Mouse (Mus musculus): ENCODE measurements around the gene Frmd4a. TPM values are rescaled to one million over a fixed set of nuclear protein-coding genes. Genes with fewer than 3 reads are reported as not detected.

The Frmd4a gene
- polyA plus RNA-seq, 1 experiment from 2014 or later: 19.3 TPM

DNA sequence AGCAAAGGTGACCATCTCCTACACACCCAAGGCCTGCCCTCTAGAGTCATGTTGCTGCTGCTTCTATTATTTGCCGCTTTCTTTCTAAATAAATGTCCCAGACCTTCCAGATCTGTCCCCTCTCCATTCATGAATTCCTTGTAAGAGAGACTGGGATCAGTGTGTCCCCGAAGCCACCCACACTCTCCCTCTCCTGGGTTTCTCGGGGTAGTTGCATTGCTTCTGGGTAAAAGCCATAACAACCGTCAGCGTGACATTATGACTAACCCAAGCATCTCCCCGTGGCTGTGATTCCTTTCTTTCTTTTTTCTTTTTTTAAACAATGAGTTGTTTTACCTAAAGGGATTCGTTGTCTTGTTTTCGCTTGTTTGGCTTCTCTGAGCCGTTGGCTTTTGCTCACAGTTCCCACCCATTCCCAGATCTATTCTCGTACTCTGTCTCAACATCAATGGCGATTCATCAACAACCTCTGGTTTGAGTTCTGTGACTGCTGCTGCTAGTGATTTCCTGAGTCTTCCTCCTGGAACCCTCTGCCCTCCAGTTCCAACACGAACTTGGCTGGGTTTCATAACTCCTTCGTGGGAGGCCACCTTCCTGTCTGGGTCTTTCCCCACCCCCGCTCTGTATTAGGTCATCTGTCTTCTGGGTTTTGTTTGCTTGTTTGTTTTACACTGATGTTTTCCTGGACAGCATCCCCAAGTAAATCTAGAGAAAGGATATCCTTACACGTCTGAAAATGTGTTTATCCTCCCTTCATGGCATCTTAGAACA lies 483.9 kb downstream of the Frmd4a start:
- ATAC-seq (replicated peaks; ENCODE audit: extremely low read depth, insufficient read depth, low FRiP score): peak; percentile 41; the same call in 1 of the 2 replicates
- 56% methylated on average over 15 of the region's 15 CpGs for WGBS
- peaks cover 9% of the 10 kb centered on the region; the same call in 1 of the 2 replicates for H3K4me1 ChIP-seq (ENCODE audit: control insufficient read depth, insufficient read depth, low read length)
- no peak overlapping the region for H3K4me2 ChIP-seq (ENCODE audit: low read depth, low read length)
- H3K36me3 ChIP-seq (ENCODE audit: control insufficient read depth, insufficient read depth): no peaks in the 10 kb centered on the region; the same call in 1 of the 2 replicates
- H3K27me3 ChIP-seq (ENCODE audit: control insufficient read depth, insufficient read depth, low read length): no peaks in the 10 kb centered on the region
- H3K27ac ChIP-seq (ENCODE audit: low read length): peak overlapping the region; percentile 41; the same call in 1 of the 2 replicates
- no peak overlapping the region for H3K4me3 ChIP-seq (ENCODE audit: low read length)
- no peak overlapping the region for H3K9ac ChIP-seq (ENCODE audit: low read length)
- no peaks in the 10 kb centered on the region for H3K9me3 ChIP-seq (replicated peaks; ENCODE audit: control insufficient read depth, low read length)

DNA sequence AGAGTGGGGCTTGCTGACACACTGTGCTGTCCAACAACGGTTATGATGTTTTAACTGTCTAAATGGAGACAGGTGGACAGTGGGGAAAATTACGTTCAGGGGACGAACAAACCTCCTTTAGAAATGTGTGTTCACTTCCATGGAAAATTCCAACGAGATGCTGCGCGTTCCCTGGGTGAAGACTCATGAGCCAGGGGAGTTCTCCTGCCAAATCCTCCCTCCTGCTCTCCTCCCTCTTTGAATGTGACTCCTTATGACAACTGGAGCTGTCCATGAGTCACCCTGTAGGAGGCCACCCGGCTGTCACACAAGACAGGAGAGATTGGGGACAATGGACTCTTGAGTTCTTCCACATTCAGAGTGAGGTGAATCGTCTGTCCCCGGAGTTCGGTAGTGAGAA lies 486.9 kb downstream of the Frmd4a start:
- 60% methylated on average over 10 of the region's 10 CpGs for WGBS
- no peak for ATAC-seq (replicated peaks; ENCODE audit: extremely low read depth, insufficient read depth, low FRiP score)
- Histone ChIP-seq H3K4me2 (ENCODE audit: low read depth, low read length) (no peak overlapping the region), H3K9me3 (replicated peaks; ENCODE audit: control insufficient read depth, low read length) (no peaks in the 10 kb centered on the region), H3K4me1 (ENCODE audit: control insufficient read depth, insufficient read depth, low read length) (peaks cover 19% of the 10 kb centered on the region), H3K27me3 (ENCODE audit: control insufficient read depth, insufficient read depth, low read length) (no peaks in the 10 kb centered on the region), H3K27ac (ENCODE audit: low read length) (no peak overlapping the region), H3K4me3 (ENCODE audit: low read length) (no peak overlapping the region), H3K9ac (ENCODE audit: low read length) (no peak overlapping the region), H3K36me3 (ENCODE audit: control insufficient read depth, insufficient read depth) (no peaks in the 10 kb centered on the region)

DNA sequence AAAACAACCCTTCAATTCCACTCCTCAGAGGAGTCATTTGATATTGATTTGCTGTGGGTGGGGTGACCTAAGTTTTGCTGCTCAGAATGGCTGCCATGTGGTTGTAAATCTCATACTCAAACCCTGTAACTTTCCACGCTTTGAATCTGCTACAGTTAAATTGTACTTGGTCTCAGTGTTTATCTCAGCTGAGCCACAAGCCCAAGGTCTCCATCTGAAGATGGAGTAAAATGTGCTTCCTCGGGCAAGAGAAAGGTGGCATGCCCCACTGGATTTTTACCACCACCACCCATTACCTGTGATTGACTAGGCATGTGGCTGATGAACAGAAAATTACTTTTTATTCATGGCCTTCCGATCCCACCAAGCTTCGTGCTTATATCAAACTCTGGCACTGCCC lies 488.2 kb downstream of the Frmd4a start:
- WGBS: 91% methylated on average over 4 of the region's 4 CpGs
- no peaks in the 10 kb centered on the region for H3K27me3 ChIP-seq (ENCODE audit: control insufficient read depth, insufficient read depth, low read length)
- no peak overlapping the region for H3K4me2 ChIP-seq (ENCODE audit: low read depth, low read length)
- H3K4me1 ChIP-seq (ENCODE audit: control insufficient read depth, insufficient read depth, low read length): peaks cover 28% of the 10 kb centered on the region
- no peaks in the 10 kb centered on the region for H3K36me3 ChIP-seq (ENCODE audit: control insufficient read depth, insufficient read depth)
- H3K9ac ChIP-seq (ENCODE audit: low read length): no peak overlapping the region
- no peak overlapping the region for H3K27ac ChIP-seq (ENCODE audit: low read length)
- ATAC-seq (replicated peaks; ENCODE audit: extremely low read depth, insufficient read depth, low FRiP score): no peak
- H3K9me3 ChIP-seq (replicated peaks; ENCODE audit: control insufficient read depth, low read length): no peaks in the 10 kb centered on the region
- no peak overlapping the region for H3K4me3 ChIP-seq (ENCODE audit: low read length)

DNA sequence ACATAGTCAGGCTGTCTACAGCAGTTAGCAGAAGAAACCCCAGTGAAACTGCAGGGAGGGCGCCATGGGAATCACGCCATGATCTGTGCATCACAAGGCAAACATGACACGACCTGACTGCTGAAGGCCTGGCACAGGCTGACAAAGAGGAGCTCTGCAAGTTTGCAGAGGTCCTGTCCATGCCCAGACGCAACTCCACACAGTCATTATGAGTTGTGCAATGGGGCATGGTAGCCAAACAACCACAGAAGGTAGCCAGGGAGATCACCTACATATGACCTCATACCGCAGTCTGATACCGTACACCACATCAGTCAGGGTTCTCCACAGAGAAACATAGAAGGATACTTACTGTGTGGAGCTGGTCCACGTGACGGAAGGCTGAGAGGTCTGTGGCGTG lies 489.1 kb downstream of the Frmd4a start:
- 91% methylated on average over 9 of the region's 9 CpGs for WGBS
- Histone ChIP-seq H3K4me1 (ENCODE audit: control insufficient read depth, insufficient read depth, low read length) (peaks cover 30% of the 10 kb centered on the region), H3K27me3 (ENCODE audit: control insufficient read depth, insufficient read depth, low read length) (no peaks in the 10 kb centered on the region), H3K9ac (ENCODE audit: low read length) (no peak overlapping the region), H3K36me3 (ENCODE audit: control insufficient read depth, insufficient read depth) (no peaks in the 10 kb centered on the region), H3K9me3 (replicated peaks; ENCODE audit: control insufficient read depth, low read length) (no peaks in the 10 kb centered on the region), H3K4me3 (ENCODE audit: low read length) (no peak overlapping the region), H3K27ac (ENCODE audit: low read length) (no peak overlapping the region), H3K4me2 (ENCODE audit: low read depth, low read length) (no peak overlapping the region)
- ATAC-seq (replicated peaks; ENCODE audit: extremely low read depth, insufficient read depth, low FRiP score): no peak

DNA sequence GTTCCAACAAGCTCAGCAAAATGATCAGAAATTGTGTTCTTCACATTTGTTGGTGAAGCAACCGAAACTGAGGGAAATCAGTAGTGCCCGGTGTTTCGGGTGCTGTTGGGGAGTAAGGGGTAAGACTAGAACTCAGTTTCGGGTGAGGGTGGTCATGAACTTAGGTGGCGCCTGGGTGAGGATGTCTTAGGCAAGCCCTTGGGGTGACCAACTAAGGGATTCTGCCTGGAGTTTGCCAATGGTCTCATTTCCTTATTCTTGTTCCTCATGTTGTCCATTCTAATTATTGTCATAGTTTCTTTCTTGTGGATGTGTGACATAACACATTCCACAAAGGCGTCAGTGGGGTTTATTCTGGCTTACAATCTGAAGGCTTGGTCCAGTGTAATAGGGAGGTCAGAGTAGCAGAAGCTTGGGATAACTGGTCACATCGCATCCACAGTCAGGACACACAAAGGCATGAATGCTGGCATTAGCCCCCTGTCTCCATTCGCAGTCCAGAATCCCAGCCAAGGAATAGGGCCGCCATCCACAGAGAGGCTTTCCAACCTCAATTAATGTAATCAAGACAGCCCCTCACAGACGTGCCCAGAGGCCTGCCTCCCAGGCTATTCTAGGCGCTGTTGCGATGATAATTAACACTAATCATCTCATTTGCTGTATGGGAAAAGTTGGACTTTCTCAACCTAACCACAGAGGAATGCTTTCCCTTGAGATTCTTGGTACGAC lies 490.5 kb downstream of the Frmd4a start:
- H3K27ac ChIP-seq (ENCODE audit: low read length): no peak overlapping the region
- H3K4me1 ChIP-seq (ENCODE audit: control insufficient read depth, insufficient read depth, low read length): peaks cover 28% of the 10 kb centered on the region
- no peak overlapping the region for H3K9ac ChIP-seq (ENCODE audit: low read length)
- no peaks in the 10 kb centered on the region for H3K9me3 ChIP-seq (replicated peaks; ENCODE audit: control insufficient read depth, low read length)
- H3K36me3 ChIP-seq (ENCODE audit: control insufficient read depth, insufficient read depth): no peaks in the 10 kb centered on the region
- ATAC-seq (replicated peaks; ENCODE audit: extremely low read depth, insufficient read depth, low FRiP score): no peak
- no peak overlapping the region for H3K4me2 ChIP-seq (ENCODE audit: low read depth, low read length)
- H3K27me3 ChIP-seq (ENCODE audit: control insufficient read depth, insufficient read depth, low read length): no peaks in the 10 kb centered on the region
- H3K4me3 ChIP-seq (ENCODE audit: low read length): no peak overlapping the region
- 86% methylated on average over 13 of the region's 13 CpGs for WGBS

DNA sequence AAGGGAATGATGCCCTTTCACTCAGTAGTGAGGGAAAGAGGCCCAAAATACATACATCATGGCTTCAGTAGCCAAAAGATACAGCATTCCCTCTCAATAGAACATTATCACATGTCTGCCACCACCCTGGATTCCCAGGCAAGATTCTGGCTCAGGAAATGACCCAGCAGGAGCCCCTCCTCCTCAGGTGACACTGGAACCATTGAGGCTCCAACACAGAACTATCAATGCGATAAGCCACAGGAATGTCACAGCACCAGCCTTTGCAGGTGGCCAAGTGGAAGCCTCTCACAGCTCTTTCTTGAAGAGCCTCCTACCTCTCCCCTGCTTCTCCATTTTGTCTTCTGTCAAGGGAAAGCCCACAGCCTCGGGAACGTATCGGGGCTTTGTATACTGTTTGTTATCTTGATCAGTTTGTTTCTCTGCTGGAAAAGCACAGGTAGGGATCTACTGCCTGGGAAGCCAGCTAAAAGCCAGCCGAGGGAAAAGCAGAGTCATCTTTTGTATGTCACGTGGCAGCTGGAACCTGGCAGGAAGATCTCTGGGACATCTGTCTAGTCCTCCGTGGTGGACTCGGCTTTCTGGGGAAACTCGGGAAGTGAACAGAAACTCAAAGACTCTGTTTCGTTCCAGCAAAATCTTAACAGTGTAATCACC lies 491.6 kb downstream of the Frmd4a start:
- H3K27me3 ChIP-seq (ENCODE audit: control insufficient read depth, insufficient read depth, low read length): no peaks in the 10 kb centered on the region
- H3K27ac ChIP-seq (ENCODE audit: low read length): no peak overlapping the region
- no peaks in the 10 kb centered on the region for H3K9me3 ChIP-seq (replicated peaks; ENCODE audit: control insufficient read depth, low read length)
- WGBS: 61% methylated on average over 10 of the region's 10 CpGs
- H3K4me1 ChIP-seq (ENCODE audit: control insufficient read depth, insufficient read depth, low read length): peaks cover 27% of the 10 kb centered on the region
- ATAC-seq (replicated peaks; ENCODE audit: extremely low read depth, insufficient read depth, low FRiP score): no peak
- H3K4me3 ChIP-seq (ENCODE audit: low read length): no peak overlapping the region
- no peak overlapping the region for H3K9ac ChIP-seq (ENCODE audit: low read length)
- H3K4me2 ChIP-seq (ENCODE audit: low read depth, low read length): no peak overlapping the region
- H3K36me3 ChIP-seq (ENCODE audit: control insufficient read depth, insufficient read depth): no peaks in the 10 kb centered on the region

DNA sequence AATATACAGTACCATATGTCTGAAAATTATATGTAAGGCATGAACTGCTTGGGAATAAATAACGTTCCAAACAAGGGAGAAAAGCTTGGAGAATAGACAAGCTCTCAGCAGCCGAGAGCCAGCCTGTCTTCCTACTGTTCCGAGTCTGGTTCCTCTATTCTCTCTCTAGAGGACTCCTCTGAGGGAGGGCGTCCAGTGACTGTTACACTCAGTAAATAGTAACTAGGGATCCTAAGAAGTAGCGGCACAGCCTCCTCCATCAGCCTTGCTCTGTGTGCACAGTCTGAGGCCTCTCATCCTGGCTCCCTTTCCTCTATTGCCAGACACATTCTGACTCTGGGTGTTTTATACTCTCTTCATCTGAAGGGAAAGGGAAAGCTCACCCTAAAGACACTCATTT lies 492.2 kb downstream of the Frmd4a start:
- no peak overlapping the region for H3K9ac ChIP-seq (ENCODE audit: low read length)
- H3K27ac ChIP-seq (ENCODE audit: low read length): peak overlapping the region; percentile 59
- no peak for ATAC-seq (replicated peaks; ENCODE audit: extremely low read depth, insufficient read depth, low FRiP score)

DNA sequence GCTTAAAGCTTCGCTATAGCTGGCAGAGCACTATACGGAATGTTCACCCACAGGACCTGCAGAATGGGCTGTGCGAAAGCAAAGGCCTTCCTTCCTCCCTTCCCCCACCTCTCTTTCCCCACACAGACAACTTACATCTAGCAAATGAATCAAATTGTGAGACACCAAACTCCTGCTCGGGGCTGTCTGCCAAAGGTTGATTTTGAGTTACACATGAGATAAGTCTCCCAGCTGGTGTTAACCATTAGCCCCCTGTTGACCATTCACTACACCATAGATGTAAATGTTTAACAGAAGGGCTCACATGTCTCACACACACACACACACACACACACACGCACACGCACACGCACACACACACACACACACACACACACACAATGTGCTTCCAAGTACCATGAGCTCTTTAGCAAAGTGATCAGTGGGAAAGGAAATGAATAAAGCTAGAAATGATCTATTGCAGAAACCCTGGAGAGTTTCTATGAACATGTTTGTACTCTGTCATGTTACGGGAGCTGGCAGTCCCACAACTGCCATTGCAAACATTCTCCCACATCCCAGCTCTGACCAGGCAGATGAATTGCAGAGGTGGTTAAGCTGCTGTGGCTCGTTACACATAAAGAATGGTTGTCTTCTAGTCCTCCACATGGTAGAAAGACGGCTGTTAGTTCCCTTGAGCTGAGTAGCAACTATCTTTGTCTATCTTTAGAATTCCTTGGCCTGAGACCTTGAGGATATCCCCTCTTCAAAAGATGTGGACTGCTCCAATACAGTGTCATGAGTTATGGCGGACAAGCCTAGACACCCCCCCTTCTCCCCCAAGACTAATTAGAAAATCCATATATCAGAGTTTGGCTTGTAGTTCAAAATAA lies 492.9 kb downstream of the Frmd4a start:
- peak overlapping the region; percentile 59 for H3K27ac ChIP-seq (ENCODE audit: low read length)
- ATAC-seq (replicated peaks; ENCODE audit: extremely low read depth, insufficient read depth, low FRiP score): 0 out of 2 replicates have a peak, but pooled peaks have one; percentile 18

More for the DNA sequence above, 492.2 kb downstream of the Frmd4a start:
- Histone ChIP-seq H3K36me3 (ENCODE audit: control insufficient read depth, insufficient read depth) (no peaks in the 10 kb centered on the region; the same call in 1 of the 2 replicates), H3K27me3 (ENCODE audit: control insufficient read depth, insufficient read depth, low read length) (no peaks in the 10 kb centered on the region), H3K4me1 (ENCODE audit: control insufficient read depth, insufficient read depth, low read length) (peaks cover 21% of the 10 kb centered on the region), H3K4me3 (ENCODE audit: low read length) (no peak overlapping the region), H3K4me2 (ENCODE audit: low read depth, low read length) (no peak overlapping the region), H3K9me3 (replicated peaks; ENCODE audit: control insufficient read depth, low read length) (no peaks in the 10 kb centered on the region)
- WGBS: 64% methylated on average over 5 of the region's 5 CpGs

More for the DNA sequence above, 492.9 kb downstream of the Frmd4a start:
- Histone ChIP-seq H3K4me2 (ENCODE audit: low read depth, low read length) (no peak overlapping the region), H3K9me3 (replicated peaks; ENCODE audit: control insufficient read depth, low read length) (no peaks in the 10 kb centered on the region), H3K27me3 (ENCODE audit: control insufficient read depth, insufficient read depth, low read length) (no peaks in the 10 kb centered on the region), H3K36me3 (ENCODE audit: control insufficient read depth, insufficient read depth) (no peaks in the 10 kb centered on the region; the same call in 1 of the 2 replicates), H3K4me3 (ENCODE audit: low read length) (no peak overlapping the region), H3K9ac (ENCODE audit: low read length) (no peak overlapping the region), H3K4me1 (ENCODE audit: control insufficient read depth, insufficient read depth, low read length) (peaks cover 21% of the 10 kb centered on the region)
- WGBS: 71% methylated on average over 11 of the region's 11 CpGs

All from heart, embryonic 16.5 days (tissue).